Mouse (Mus musculus) stomach, postnatal 0 days (tissue): Measurements from ENCODE around the gene Tmem248.

Source experiments
- CTCF ChIP-seq: IDR thresholded peaks from 2 replicates; pipeline ENCODE4 v1.5.1; 2016; ENCODE audit warnings: antibody characterized with exemption, low read depth, mild to moderate bottlenecking, moderate library complexity
- EP300 ChIP-seq: optimal IDR thresholded peaks from 2 replicates; pipeline ENCODE3; 2016; ENCODE audit warnings: antibody characterized with exemption

DNA sequence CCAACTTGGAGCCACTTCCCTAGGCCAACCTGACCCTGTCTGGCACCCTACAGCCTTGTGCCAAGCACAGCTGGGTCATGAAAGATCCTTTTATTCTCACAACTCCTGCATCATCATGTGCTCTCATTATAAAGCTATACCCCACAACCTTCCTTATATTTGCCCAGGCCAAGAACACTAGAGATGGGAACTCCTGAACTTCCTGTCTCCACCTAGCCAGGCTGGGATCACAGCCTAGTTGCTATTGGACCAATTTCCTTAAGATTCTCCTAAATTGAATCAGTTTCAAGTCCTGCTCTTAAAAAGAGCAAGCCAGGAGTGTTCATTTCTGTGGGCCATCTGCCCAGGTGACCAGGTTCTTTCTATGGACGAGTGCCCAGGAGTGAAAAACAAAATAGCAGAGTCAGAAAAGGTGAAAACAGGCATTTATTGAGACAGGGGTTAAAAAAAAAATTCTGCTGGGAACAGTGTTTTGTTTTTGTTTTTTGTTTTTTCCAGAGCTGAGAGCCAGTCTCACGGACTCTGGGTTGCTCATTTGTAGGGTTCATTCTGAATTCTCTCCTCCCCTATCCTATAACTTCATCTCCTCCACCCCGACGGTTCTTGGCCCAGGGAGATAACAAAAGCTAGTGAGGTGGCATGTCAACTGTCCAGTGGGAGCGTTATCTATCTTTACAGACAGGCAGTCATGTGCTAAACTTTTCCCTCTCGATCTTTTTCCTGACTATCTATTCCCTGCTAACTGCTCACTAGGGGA is 46.0 kb upstream of the Tmem248 start:
- TF ChIP-seq EP300 (no peak), CTCF (no peak)
